Mouse (Mus musculus) CD4-positive naive resting alpha-beta T cell, adult 57 days (primary cell): ENCODE measurements around the gene Tmem14a. TPM values are rescaled to one million over a fixed set of nuclear protein-coding genes. Genes with fewer than 3 reads are reported as not detected.

Experiments used
- total RNA-seq: library from RNA; stranded (reverse); gene quantifications from one replicate; pipeline ENCODE4 v1.2.4, GENCODE M21; 2023

The Tmem14a gene
- total RNA-seq: 0.50 TPM

DNA sequence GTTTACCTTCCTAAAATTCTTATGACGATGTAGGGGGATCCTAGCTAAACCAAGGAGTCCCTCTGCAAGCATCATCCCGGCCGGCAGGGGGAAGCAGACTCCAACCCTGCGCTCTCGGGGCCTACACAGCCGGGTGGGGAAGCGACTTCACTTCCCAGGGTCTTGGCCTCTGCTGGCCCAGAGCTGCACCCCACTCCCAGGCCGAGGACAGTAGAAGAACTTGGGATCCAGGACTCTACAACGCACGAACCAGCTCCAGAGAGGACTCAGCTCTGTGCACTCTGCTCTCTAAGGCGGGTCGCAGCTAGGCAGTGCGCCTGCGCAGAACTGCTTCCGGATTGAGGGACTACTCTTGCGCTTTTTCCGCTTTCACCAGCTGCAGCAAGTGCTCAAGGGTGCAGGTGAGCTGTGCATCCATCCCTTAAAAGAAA, at the start of gene Tmem14a:
Tmem14a (plus strand) TSS at position 87 of the 431 bp plus-strand sequence.

GRCm38 (mm10) chr1:21239911-21240898, 21.8 kb downstream of the Tmem14a start, which contains the start of gene Gsta3:
TSS of gene Gsta3 (plus strand) at chr1:21240589.

Other genes with a start within 250 kb of the Tmem14a start
- 9.8 TPM for gene Tram2, start 139.3 kb upstream of the Tmem14a start, total RNA-seq
- gene Gsta3, start 22.0 kb downstream of the Tmem14a start, total RNA-seq: 1.2 TPM
- gene Khdc1a, start 131.1 kb downstream of the Tmem14a start, total RNA-seq: 0.30 TPM
- gene Khdc1c, start 149.8 kb downstream of the Tmem14a start, total RNA-seq: not detected
- gene Khdc1b, start 165.0 kb downstream of the Tmem14a start, total RNA-seq: not detected